Mouse (Mus musculus) liver, adult 2 months (tissue): ENCODE data around the gene Sqor. TPM values are rescaled to one million over a fixed set of nuclear protein-coding genes. Genes with fewer than 3 reads are reported as not detected.

Experiments
- DNase-seq: peaks from one replicate; pipeline ENCODE4 v3.0.0-alpha.2; 2011; ENCODE audit warnings: low read depth, low spot score; ENCODE audit errors: extremely low read depth
- H3K27ac ChIP-seq: fragments of 200-500 bp; replicated peaks from 2 replicates; pipeline ENCODE4 v1.5.1; 2012; ENCODE audit warnings: low read depth, mild to moderate bottlenecking, control low read depth, inconsistent platforms, low read length; ENCODE audit not compliant: insufficient read depth
- H3K27me3 ChIP-seq: fragments of 200-500 bp; 2 replicates; pipeline ENCODE4 v1.6.1; 2012; ENCODE audit warnings: mild to moderate bottlenecking, moderate library complexity, low read length, inconsistent platforms; ENCODE audit not compliant: control insufficient read depth, insufficient read depth
- H3K36me3 ChIP-seq: fragments of 200-500 bp; 2 replicates; pipeline ENCODE4 v1.6.1; 2012; ENCODE audit warnings: low read length, inconsistent platforms; ENCODE audit not compliant: control insufficient read depth, insufficient read depth
- H3K4me1 ChIP-seq: fragments of 200-500 bp; 2 replicates; pipeline ENCODE4 v1.6.1; 2011; ENCODE audit warnings: low read length; ENCODE audit not compliant: control insufficient read depth, insufficient read depth
- H3K4me3 ChIP-seq: fragments of 200-500 bp; 2 replicates; pipeline ENCODE4 v1.5.1; 2011; ENCODE audit warnings: low read depth, mild to moderate bottlenecking, control low read depth, low read length, moderate library complexity; ENCODE audit not compliant: insufficient read depth
- H3K79me2 ChIP-seq: fragments of 200-500 bp; 2 replicates; pipeline ENCODE4 v1.6.1; 2012; ENCODE audit warnings: inconsistent platforms, mild to moderate bottlenecking, low read length, moderate library complexity; ENCODE audit not compliant: control insufficient read depth, insufficient read depth
- H3K9ac ChIP-seq: fragments of 200-500 bp; 2 replicates; pipeline ENCODE4 v1.6.1; 2012; ENCODE audit warnings: low read depth, mild to moderate bottlenecking, control low read depth, inconsistent platforms, low read length
- CTCF ChIP-seq: fragments of 200-500 bp; IDR thresholded peaks from 2 replicates; pipeline ENCODE4 v1.5.1; 2011; ENCODE audit warnings: low read depth, low read length, control low read depth
- POLR2A ChIP-seq: fragments of 200-500 bp; IDR thresholded peaks from 2 replicates; pipeline ENCODE4 v1.6.1; 2011; ENCODE audit warnings: low read length, control low read depth; ENCODE audit not compliant: insufficient read depth; ENCODE audit errors: extremely low read depth
- WGBS: fragments of 180-500 bp; shearing (Covaris S2); methylation state at CpG from one replicate; pipeline ENCODE4 v1.1.7; 2018; 5-methylcytosine and 5-hydroxymethylcytosine counted together
- polyA plus RNA-seq: library from polyadenylated mRNA; depleted of rRNA; stranded (reverse); fragments of >200 nt; gene quantifications from 2 replicates; pipeline ENCODE4 v1.2.3, GENCODE M21; 2012
- total RNA-seq: library from RNA; depleted of rRNA; stranded (reverse); fragments of >200 nt; gene quantifications from 2 replicates; pipeline ENCODE4 v1.2.3, GENCODE M21; 2014

Sqor gene
- total and polyA plus RNA-seq, 2 experiments, result 165 to 378 TPM

DNA sequence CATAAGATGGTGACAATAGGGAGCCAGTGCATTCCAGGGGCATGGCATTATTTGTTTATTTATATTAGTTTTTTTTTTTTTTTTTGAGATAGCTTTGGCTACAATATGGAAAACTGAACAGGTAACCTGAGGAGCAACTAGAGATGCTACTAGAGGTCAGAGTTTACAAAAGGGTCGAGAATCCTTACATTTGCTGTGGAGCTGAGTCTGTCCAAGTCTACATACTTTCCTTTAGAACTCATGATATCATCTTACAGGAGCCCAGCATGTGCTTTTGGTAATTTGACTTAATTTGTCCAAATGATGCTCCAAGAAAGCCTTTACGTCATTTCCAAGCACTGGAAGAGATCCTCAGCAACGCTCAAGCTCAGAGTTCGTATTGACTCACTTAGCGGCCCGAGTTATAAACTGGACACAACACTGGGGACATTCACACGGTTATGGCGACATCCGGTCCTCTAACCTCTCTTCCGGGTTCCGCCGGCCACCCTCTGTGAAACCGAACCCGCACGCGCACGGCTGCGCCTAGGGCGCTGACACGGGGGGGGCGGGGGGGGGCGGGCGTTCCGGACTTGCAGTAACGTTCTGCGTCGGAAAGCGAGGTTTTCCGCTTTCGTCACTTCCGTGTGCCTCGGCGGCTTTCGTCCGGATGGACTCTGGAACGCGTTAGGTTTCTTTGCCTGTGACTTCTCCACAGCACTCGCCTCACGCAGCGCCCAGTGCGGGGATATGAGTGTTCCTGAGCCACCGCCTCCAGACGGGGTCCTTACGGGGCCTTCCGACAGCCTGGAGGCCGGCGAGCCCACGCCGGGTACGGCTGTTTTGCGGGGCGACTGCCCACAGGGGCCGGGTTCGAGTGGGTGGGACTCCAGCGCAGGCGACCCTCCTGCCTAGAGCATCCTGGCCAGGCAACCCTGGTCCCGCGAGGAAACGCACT lies 26.9 kb upstream of the Sqor start, which contains the start of gene Bloc1s6:
Gene Bloc1s6 (plus strand): TSS at position 610 of the 937 bp plus-strand sequence.
- WGBS, result under 1% methylated on average over 54 of the region's 59 CpGs
- Histone ChIP-seq H3K9ac (peak within 1 kb of the TSS; percentile 94), H3K27me3 (no peaks in the 10 kb centered on the region), H3K4me1 (peaks cover 6% of the 10 kb centered on the region), H3K27ac (peak within 1 kb of the TSS; percentile 80), H3K4me3 (peak within 1 kb of the TSS; percentile 85), H3K79me2 (peaks cover 12% of the 10 kb centered on the region; the same call in 1 of the 2 replicates), H3K36me3 (peaks cover 4% of the 10 kb centered on the region; the same call in 1 of the 2 replicates)
- TF ChIP-seq POLR2A (0 out of 2 replicates have a peak, but pooled peaks have one; percentile 41), CTCF (no peak)
- DNase-seq, result peak; percentile 93

DNA sequence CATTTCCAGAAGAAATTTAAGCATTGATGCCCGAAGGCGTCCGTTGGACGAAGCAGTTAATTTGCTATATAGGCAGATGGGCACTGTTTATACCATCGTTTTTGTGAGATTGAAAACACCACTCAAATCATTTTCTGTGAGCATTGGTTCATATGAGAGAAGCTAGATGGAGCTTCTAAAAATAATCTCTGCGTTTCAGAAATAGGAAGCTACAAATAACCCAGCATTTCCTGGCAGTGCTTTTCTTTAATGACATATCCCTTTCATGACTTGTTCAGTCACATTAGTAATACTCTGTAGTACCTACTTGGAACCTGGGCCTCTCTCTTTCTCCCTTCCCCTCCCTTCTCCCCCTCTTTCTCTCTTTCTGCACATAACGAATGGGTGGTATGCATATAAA lies 26.0 kb upstream of the Sqor start:
- H3K27ac ChIP-seq, result no peak overlapping the region
- peaks cover 4% of the 10 kb centered on the region; the same call in 1 of the 2 replicates for H3K36me3 ChIP-seq
- WGBS, result 23% methylated on average over 7 of the region's 7 CpGs
- TF ChIP-seq POLR2A (no peak), CTCF (no peak)
- H3K4me1 ChIP-seq, result peaks cover 7% of the 10 kb centered on the region
- DNase-seq, result no peak
- peak overlapping the region; percentile 94 for H3K9ac ChIP-seq
- no peaks in the 10 kb centered on the region for H3K27me3 ChIP-seq
- H3K79me2 ChIP-seq, result peaks cover 12% of the 10 kb centered on the region; the same call in 1 of the 2 replicates
- peak overlapping the region; percentile 85 for H3K4me3 ChIP-seq

GRCm38 (mm10) chr2:122746461-122746860 lies 18.6 kb upstream of the Sqor start:
- no peaks in the 10 kb centered on the region for H3K27me3 ChIP-seq
- no peak overlapping the region; the same call in 1 of the 2 replicates for H3K27ac ChIP-seq
- no peak for DNase-seq
- H3K36me3 ChIP-seq, result peaks cover 13% of the 10 kb centered on the region; the same call in 1 of the 2 replicates
- 78% methylated on average over 9 of the region's 9 CpGs for WGBS
- no peak overlapping the region for H3K4me3 ChIP-seq
- no peak overlapping the region for H3K9ac ChIP-seq
- no peaks in the 10 kb centered on the region for H3K79me2 ChIP-seq
- peaks cover 1% of the 10 kb centered on the region; the same call in 1 of the 2 replicates for H3K4me1 ChIP-seq
- TF ChIP-seq CTCF (no peak), POLR2A (no peak)

- no peaks in the 10 kb centered on the region for H3K27me3 ChIP-seq
- no peaks in the 10 kb centered on the region for H3K79me2 ChIP-seq
- no peaks in the 10 kb centered on the region for H3K4me1 ChIP-seq
- no peak overlapping the region for H3K9ac ChIP-seq
- H3K36me3 ChIP-seq, result no peaks in the 10 kb centered on the region
- TF ChIP-seq CTCF (peak; percentile 80), POLR2A (no peak)
- H3K27ac ChIP-seq, result no peak overlapping the region
- DNase-seq, result peak; percentile 43
- WGBS, result 12% methylated on average over 7 of the region's 7 CpGs
- H3K4me3 ChIP-seq, result no peak overlapping the region
These were observed 11.2 kb upstream of the Sqor start for GRCm38 (mm10) chr2:122753739-122754343.

DNA sequence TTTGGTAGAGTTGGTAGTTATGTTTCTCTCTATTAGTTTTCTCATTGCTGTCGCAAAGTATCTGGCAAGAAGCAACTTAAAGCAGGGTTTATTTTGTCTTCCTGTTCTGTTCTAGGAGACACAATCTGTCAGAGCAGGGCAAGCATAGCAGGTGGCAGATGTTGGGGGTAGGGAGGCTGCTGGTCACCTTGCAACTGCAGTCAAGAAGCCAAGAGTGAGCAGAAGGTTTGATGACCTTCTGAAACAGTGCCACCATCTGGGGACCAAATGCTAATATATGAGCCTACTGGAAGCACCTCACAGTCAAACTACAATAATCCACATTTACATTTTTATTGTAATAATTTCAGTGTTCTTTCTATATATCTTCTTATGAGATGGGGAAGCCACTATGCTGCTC lies 5.2 kb upstream of the Sqor start:
- Histone ChIP-seq H3K4me3 (no peak overlapping the region), H3K4me1 (no peaks in the 10 kb centered on the region), H3K27ac (no peak overlapping the region), H3K79me2 (no peaks in the 10 kb centered on the region), H3K36me3 (no peaks in the 10 kb centered on the region), H3K9ac (no peak overlapping the region), H3K27me3 (no peaks in the 10 kb centered on the region)
- DNase-seq, result no peak
- no peak for TF ChIP-seq POLR2A
- no peak for TF ChIP-seq CTCF
- WGBS, result 95% methylated on average over 1 of the region's 1 CpGs
